Mouse (Mus musculus): ENCODE results near the gene Prkar1b.

- no peak for TF ChIP-seq CTCF (IDR thresholded peaks at IDR 0.05; ENCODE audit: low read depth)
- no peak for TF ChIP-seq EP300 (IDR thresholded peaks at IDR 0.05; ENCODE audit: low read depth)
Observed at GRCm38 (mm10) chr5:139072866-139073265, 76.9 kb downstream of the Prkar1b start.
